Mouse (Mus musculus) kidney, postnatal 10 days (tissue): ENCODE data around the gene Tuba1b.
A peak's percentile ranks its signal among the peaks of the same experiment; 100 is the strongest.
"Not testable (repeated sequence)": the region's sequence is repeated elsewhere in the genome, so short reads cannot be mapped to it uniquely, and the experiment has no call there.

Experiments used
- DNase-seq: peaks from one replicate; pipeline ENCODE4 v3.0.0; 2021; ENCODE audit warnings: mixed read lengths

Tuba1b gene

GRCm38 (mm10) chr15:98922581-98922980 lies 11.8 kb downstream of the Tuba1b start:
- peak; percentile 55 for DNase-seq

DNA sequence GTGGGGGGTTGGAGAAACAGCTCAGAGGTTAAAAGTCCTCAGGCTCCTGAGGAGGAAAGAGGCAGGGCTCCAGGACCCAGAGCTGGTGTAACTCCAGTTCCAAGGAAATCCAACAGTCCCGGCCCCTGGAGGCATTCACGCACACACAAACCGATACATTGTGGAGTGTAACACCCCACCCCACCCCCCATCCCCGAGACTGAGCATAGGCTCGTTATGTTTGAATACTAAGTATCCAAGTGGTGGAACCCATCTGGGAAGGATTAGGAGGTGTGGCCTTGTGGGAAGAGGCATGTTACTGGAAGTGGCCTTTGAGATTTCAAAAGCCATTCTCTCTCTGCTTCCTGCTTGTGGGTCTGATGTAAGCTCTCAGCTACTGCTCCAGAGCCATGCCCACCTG lies 12.9 kb downstream of the Tuba1b start:
- no peak for DNase-seq

DNA sequence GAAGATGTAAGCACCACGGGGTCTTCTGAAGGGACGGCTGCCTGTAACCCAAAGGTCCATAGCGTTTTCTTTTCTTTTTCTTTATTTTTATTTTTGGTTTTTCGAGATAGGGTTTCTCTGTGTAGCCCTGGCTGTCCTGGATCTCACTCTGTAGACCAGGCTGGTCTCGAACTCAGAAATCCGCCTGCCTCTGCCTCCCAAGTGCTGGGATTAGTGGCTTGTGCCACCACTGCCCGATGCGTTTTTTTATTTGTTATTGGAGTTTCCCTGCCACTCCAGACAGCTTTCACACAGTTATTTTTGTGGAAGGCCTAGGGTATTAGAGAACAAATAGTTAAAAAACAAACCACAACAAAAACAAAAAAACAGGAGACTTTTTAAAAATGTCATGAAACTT lies 15.9 kb downstream of the Tuba1b start:
- DNase-seq: not testable (repeated sequence)

DNA sequence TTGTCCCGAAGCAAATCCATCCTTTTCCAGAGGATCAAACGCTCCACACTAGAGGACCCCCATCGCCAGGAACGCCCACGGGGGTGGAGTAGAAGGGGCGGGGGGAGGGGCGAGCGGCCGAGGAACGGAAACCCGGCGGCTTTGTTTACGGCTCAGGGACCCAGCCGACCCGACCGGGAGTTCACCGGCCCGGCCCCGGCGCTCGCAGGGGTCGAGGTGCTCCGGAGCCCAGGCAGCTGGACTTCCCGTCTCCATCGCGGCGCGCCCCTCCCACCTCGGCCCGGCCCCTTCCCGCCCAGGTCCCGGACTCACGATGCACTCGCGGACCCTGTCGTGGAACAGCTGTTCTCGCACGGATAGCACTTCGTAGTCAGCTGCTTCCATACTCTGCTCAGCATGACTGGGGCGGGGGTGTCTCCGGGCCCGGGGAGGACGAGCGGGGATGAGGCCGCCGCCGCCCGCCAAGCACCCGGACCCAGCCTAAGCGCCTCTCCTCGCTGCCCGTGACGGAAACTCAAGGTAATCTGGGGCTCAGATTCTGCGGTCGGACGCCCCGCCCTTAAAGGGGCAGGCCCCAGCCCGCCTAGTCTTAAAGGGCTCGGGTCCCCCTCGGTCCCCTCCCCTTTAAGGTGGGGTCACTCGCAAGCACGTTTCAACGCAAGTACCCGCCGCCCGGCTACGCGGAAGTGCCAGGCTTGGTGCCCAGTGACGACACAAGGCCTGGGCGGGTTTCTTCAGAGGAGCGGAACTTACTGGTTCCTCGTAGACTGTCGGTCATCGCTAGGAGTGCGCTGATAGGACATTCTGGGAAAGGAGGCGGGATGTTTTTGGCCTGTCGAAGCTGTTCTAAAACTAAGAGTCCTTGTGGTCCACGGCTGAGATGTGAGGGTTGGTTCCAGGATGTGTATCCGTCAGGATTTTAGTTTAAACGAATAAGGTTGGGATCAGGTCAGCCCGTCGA lies 16.5 kb downstream of the Tuba1b start, which contains the start of gene Lmbr1l:
TSS of gene Lmbr1l (minus strand) at position 694 of the 961 bp plus-strand sequence.
- DNase-seq: peak; percentile 99

DNA sequence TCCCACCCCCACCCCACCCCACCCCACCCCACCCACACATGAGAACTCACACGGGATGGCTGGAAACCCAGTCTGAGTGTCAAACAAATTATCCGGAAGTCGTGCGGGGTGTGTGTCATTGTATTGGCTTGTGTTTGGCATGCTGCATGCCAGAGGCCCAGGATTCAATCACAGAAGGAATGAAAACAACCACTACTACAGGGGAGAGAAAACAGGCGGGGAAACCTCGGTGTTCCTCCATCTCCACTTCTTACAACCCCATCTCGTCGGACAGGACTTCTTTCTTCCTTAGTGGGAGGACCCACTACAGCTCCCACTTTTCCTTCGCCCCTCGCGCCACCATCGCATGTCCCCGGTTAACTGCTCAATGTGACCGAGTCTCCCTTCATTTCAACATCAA lies 17.3 kb downstream of the Tuba1b start:
- DNase-seq: no peak

GRCm38 (mm10) chr15:98916016-98916415 lies 18.3 kb downstream of the Tuba1b start:
- DNase-seq: no peak

DNA sequence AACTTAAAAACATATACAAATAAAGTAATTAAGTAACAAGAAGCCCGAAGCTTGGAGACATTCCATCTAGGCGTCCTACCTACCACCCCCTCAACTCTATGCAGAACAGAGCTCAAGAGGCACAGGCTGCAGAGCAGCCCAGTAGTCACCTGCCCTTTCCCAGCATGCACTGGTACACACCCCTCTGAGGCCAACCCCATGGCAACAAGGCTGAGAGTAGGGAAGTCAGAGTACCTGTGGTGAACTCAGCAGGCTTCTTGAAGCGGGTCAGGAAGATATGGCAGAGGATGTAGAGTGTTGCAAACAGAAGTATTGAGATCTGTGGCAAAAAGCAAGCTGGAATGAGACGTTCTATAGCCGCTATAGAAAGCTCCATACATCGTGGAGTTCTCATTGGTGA lies 19.5 kb downstream of the Tuba1b start:
- no peak for DNase-seq

DNA sequence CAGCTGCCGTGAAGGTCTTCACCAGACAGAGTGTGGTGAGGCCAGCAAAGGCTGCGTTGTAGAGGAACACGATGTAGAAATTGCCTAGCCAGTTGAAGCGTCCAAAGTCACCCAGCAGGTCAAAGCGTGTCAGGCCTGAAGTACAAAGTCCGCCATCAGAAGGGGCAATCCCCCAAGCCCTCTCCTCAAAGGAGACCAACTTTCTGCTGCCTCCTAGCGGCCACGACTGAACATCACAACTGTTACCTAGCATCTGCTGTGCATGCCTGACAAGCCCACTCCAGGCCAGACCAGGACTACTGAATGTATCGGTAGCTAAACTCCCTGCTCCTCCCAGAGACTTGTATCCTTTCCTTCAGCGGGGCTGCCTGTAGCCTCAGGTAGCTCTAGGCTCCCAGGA lies 29.7 kb downstream of the Tuba1b start:
- peak; percentile 63 for DNase-seq

DNA sequence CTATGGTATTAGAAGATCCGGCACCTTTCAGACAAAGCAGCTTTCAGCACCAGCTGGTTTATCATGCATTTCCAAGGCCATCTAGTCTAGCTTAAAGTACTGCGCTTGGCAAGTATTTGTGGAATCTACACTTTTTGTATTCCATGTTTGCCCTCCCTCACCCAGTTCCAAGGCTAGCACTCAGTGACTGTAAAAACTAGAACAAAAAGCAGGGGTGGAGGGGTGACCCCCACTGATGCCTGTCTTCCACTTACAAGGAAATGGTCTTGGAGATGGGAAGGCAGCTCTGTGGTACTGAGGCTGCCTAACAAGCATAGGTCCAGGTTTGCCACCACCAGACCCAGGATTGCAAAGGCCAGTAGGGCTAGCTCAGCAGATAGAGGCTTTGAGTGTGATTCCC lies 31.8 kb downstream of the Tuba1b start:
- DNase-seq: no peak

DNA sequence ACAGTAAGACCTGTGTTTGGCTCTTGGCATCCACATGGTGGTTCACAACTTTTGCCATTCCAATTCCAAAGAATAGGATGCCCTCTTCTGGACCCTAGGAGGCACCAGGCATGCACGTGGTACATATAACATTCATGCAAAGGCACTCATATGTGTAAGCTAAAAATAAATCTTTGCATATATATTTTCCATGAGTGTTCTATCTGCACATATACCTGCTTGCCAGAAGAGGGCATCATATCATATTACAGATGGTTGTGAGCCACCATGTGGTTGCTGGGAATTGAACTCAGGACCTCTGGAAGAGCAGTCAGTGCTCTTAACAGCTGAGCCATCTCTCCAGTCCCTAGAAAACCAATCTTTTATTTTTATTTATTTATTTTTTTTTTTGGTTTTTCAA lies 32.8 kb downstream of the Tuba1b start:
- DNase-seq: no peak

- DNase-seq: peak; percentile 63
These were observed 36.2 kb downstream of the Tuba1b start, which contains the start of gene Dhh for GRCm38 (mm10) chr15:98897928-98898800. Gene Dhh (minus strand): TSS chr15:98898540.

GRCm38 (mm10) chr15:98897495-98897894 lies 36.9 kb downstream of the Tuba1b start:
- peak; percentile 72 for DNase-seq

- peak; percentile 68 for DNase-seq
These were observed 38.5 kb downstream of the Tuba1b start for GRCm38 (mm10) chr15:98895635-98896589.

- DNase-seq: no peak
These were observed 39.4 kb downstream of the Tuba1b start for GRCm38 (mm10) chr15:98894746-98895634.

DNA sequence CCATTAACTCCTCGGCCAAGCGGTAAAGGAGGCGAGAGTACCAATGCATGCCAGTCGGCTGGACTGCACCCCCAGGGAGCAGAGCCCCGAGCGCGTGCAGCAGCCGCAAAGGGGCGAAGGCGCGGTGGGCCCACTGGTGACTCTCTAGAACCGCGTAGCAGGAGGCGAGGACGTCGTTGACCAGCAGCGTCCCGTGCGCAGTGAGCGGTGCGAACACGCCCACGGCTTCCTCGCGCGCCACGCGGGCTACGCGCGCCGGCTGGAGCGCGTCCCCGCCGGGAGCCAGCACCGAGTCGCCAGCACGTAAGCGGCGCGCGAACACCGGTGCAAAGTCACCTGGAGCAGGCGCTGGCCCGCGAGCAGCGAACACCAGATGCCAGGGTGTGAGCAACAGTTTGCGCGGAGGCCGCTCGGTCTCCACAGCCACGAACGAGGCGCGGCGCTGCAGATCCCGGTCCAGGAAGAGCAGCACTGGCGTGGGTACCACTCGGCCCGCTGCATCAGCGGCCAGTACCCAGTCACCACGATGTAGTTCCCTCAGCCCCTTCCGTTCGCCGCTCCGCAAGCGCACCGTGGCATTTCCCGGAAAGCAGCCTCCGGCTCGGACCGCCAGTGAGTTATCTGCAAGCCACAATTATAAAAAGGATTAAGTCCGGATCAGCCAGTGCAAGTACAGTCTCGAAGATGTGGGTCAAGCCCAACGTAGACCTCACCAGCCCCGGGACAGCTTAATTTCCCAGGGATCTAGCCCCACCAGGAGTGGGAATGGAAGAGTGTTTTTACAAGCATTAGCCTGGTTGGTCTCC lies 40.2 kb downstream of the Tuba1b start, which contains the start of gene Rhebl1:
TSS of gene Rhebl1 (minus strand) at position 601 of the 806 bp plus-strand sequence.
- peak; percentile 68 for DNase-seq

- no peak for DNase-seq
These were observed 41.3 kb downstream of the Tuba1b start for GRCm38 (mm10) chr15:98893036-98893435.

DNA sequence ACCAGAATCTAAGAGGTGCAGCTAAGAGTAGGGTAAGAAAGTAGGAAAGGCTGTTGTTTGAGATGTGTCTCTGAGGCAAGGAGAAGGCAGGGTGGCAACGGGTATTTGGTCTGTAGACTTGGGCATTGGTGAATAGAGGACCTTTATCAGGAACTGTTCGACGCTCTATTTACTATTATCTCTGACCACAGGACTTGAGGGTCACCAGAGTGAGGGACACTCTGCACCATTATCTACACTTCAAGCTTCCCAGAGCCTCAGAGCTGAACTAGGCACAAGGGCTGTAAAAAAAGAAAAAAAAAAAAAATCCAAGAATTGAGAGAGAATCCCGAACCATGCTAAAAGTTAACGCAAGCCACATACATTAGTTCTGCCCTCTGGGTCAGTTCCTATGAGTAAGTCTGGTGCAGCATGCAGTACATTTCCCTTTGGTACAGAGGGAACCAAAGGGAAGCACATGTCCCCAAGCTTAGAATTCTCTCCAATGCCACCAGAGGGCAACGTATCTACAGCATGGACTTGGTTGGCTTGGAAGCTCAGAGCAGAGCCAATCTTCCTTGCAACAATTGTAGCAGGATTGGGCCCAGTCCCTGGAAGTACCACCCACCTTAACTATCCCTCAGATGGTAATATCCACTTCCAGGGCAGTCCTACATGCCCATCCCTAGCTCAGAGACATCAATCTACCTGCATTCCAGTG lies 42.3 kb downstream of the Tuba1b start:
- peak; percentile 78 for DNase-seq

DNA sequence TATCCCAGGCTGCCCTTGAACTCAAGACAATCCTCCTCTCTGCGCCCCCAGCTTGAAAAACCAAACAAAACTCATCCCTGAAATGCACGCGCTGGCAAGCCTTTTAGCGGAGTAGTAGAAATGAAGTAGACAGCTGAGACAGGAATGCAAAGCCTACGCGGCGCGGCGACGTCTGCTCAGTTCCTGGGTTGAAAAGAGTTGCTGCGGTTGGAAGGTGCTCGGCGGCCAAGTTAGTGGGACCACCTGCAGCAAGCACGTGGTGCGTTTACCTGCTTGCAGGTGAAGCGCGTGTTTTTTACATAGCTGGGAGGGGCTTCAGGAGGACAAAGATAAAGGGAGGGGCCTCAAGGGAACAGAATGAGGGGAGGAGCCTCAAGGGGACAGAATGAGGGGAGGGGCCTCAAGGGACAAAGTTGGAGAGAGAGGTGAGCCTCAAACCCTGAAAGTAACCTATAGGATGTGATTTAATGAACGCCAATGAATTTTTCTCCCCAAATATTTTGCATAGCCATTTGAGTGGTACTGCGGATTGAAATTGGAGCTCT lies 43.1 kb downstream of the Tuba1b start:
- DNase-seq: no peak

- no peak for DNase-seq
These were observed 46.8 kb downstream of the Tuba1b start for GRCm38 (mm10) chr15:98887526-98887925.
